Mouse (Mus musculus) liver, adult 2 months (tissue): Measurements from ENCODE around the gene Rgs4. TPM values are rescaled to one million over a fixed set of nuclear protein-coding genes. Genes with fewer than 3 reads are reported as not detected.

Experiments
- DNase-seq: peaks from one replicate; pipeline ENCODE4 v3.0.0-alpha.2; 2011; ENCODE audit warnings: low read depth, low spot score; ENCODE audit errors: extremely low read depth
- H3K27ac ChIP-seq: fragments of 200-500 bp; replicated peaks from 2 replicates; pipeline ENCODE4 v1.5.1; 2012; ENCODE audit warnings: low read depth, mild to moderate bottlenecking, control low read depth, inconsistent platforms, low read length; ENCODE audit not compliant: insufficient read depth
- H3K27me3 ChIP-seq: fragments of 200-500 bp; 2 replicates; pipeline ENCODE4 v1.6.1; 2012; ENCODE audit warnings: mild to moderate bottlenecking, moderate library complexity, low read length, inconsistent platforms; ENCODE audit not compliant: control insufficient read depth, insufficient read depth
- H3K36me3 ChIP-seq: fragments of 200-500 bp; 2 replicates; pipeline ENCODE4 v1.6.1; 2012; ENCODE audit warnings: low read length, inconsistent platforms; ENCODE audit not compliant: control insufficient read depth, insufficient read depth
- H3K4me1 ChIP-seq: fragments of 200-500 bp; 2 replicates; pipeline ENCODE4 v1.6.1; 2011; ENCODE audit warnings: low read length; ENCODE audit not compliant: control insufficient read depth, insufficient read depth
- H3K4me3 ChIP-seq: fragments of 200-500 bp; 2 replicates; pipeline ENCODE4 v1.5.1; 2011; ENCODE audit warnings: low read depth, mild to moderate bottlenecking, control low read depth, low read length, moderate library complexity; ENCODE audit not compliant: insufficient read depth
- H3K79me2 ChIP-seq: fragments of 200-500 bp; 2 replicates; pipeline ENCODE4 v1.6.1; 2012; ENCODE audit warnings: inconsistent platforms, mild to moderate bottlenecking, low read length, moderate library complexity; ENCODE audit not compliant: control insufficient read depth, insufficient read depth
- H3K9ac ChIP-seq: fragments of 200-500 bp; 2 replicates; pipeline ENCODE4 v1.6.1; 2012; ENCODE audit warnings: low read depth, mild to moderate bottlenecking, control low read depth, inconsistent platforms, low read length
- CTCF ChIP-seq: fragments of 200-500 bp; IDR thresholded peaks from 2 replicates; pipeline ENCODE4 v1.5.1; 2011; ENCODE audit warnings: low read depth, low read length, control low read depth
- POLR2A ChIP-seq: fragments of 200-500 bp; IDR thresholded peaks from 2 replicates; pipeline ENCODE4 v1.6.1; 2011; ENCODE audit warnings: low read length, control low read depth; ENCODE audit not compliant: insufficient read depth; ENCODE audit errors: extremely low read depth
- WGBS: fragments of 180-500 bp; shearing (Covaris S2); methylation state at CpG from one replicate; pipeline ENCODE4 v1.1.7; 2018; 5-methylcytosine and 5-hydroxymethylcytosine counted together
- polyA plus RNA-seq: library from polyadenylated mRNA; depleted of rRNA; stranded (reverse); fragments of >200 nt; gene quantifications from 2 replicates; pipeline ENCODE4 v1.2.3, GENCODE M21; 2012
- total RNA-seq: library from RNA; depleted of rRNA; stranded (reverse); fragments of >200 nt; gene quantifications from 2 replicates; pipeline ENCODE4 v1.2.3, GENCODE M21; 2014

The Rgs4 gene
- total and polyA plus RNA-seq, 2 experiments: 0.51 to 1.3 TPM

- H3K4me1 ChIP-seq: no peaks in the 10 kb centered on the region
- no peaks in the 10 kb centered on the region for H3K36me3 ChIP-seq
- no peak for TF ChIP-seq CTCF
- TF ChIP-seq POLR2A: no peak
- H3K27me3 ChIP-seq: no peaks in the 10 kb centered on the region
- no peak overlapping the region for H3K27ac ChIP-seq
- H3K79me2 ChIP-seq: no peaks in the 10 kb centered on the region
- H3K9ac ChIP-seq: no peak overlapping the region
- no peak overlapping the region for H3K4me3 ChIP-seq
- DNase-seq: peak; percentile 12
- 74% methylated on average over 6 of the region's 6 CpGs for WGBS
Measured at GRCm38 (mm10) chr1:169737231-169737630, 10.2 kb downstream of the Rgs4 start.

DNA sequence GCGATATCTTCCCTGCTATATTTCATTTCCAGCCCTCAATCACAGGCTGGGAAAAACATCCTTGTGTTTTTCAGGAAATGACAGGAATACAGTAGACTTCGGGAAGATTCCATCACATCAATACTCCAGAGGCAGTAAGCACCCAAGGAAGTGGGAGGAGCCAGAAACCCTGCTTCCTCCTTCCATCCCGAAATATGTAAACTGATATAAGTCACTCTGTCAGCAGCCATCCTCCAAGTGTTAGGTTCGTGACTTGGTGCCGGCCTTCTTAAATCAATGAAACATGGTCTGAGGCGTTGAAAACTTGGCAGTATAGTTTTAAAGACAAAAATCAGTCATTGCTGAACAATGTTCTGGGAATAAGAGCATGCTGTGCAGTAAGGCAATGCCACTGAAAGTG lies 11.3 kb downstream of the Rgs4 start:
- no peaks in the 10 kb centered on the region for H3K36me3 ChIP-seq
- no peak for TF ChIP-seq CTCF
- no peak for TF ChIP-seq POLR2A
- H3K27me3 ChIP-seq: no peaks in the 10 kb centered on the region
- no peak overlapping the region for H3K27ac ChIP-seq
- 70% methylated on average over 6 of the region's 6 CpGs for WGBS
- no peak overlapping the region for H3K9ac ChIP-seq
- no peaks in the 10 kb centered on the region for H3K4me1 ChIP-seq
- H3K79me2 ChIP-seq: no peaks in the 10 kb centered on the region
- no peak for DNase-seq
- no peak overlapping the region for H3K4me3 ChIP-seq

DNA sequence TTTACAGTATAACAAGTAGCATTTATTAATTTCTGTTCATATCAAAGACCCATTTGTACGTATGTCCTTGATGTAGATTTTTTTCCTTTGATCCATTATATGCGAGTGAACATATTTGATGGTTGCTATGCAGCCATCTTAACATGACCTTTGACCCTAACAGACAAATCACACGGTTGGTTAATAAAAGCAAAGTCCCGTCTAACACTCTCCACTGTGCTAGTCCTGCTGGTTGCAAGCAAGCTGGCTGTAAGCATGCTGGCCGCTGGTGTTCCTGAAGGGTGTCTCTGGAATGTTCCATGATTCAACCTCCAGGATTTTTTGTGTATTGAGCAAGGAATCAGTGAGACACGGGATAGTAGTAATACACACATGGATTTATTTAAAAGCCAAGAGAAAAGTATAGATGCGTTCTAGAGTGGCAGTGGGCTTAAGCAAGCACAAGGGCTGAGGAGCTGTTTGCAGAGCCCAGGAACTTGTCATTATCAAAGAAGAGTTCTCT lies 16.8 kb downstream of the Rgs4 start:
- TF ChIP-seq POLR2A (no peak), CTCF (no peak)
- Histone ChIP-seq H3K27ac (no peak overlapping the region), H3K79me2 (no peaks in the 10 kb centered on the region), H3K4me1 (no peaks in the 10 kb centered on the region), H3K27me3 (no peaks in the 10 kb centered on the region), H3K9ac (no peak overlapping the region), H3K36me3 (no peaks in the 10 kb centered on the region), H3K4me3 (no peak overlapping the region)
- no peak for DNase-seq
- 71% methylated on average over 7 of the region's 7 CpGs for WGBS

DNA sequence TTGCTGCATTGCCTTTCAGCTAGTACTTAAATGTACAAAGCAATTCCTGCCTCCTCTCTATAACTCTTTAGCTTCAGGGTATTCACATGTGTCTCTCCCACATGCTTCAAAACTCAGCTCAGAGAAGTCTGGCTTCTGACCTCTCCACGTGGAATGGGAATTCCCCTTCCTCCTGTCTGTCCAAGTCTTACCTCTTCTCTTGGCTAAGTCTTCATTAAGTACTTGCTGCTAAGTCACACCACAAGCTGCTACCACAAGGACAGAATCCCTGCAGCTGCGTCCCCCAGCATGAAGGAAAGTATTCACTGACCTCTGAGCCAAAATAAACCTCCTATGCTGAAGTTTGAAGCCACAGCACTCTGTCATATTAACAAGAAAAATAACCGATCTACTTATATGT lies 21.1 kb downstream of the Rgs4 start:
- H3K27me3 ChIP-seq: no peaks in the 10 kb centered on the region
- no peaks in the 10 kb centered on the region for H3K79me2 ChIP-seq
- no peak overlapping the region for H3K9ac ChIP-seq
- no peak overlapping the region for H3K4me3 ChIP-seq
- WGBS: 72% methylated on average over 3 of the region's 3 CpGs
- H3K27ac ChIP-seq: no peak overlapping the region
- no peaks in the 10 kb centered on the region for H3K4me1 ChIP-seq
- DNase-seq: no peak
- H3K36me3 ChIP-seq: no peaks in the 10 kb centered on the region
- TF ChIP-seq CTCF: no peak
- TF ChIP-seq POLR2A: no peak

DNA sequence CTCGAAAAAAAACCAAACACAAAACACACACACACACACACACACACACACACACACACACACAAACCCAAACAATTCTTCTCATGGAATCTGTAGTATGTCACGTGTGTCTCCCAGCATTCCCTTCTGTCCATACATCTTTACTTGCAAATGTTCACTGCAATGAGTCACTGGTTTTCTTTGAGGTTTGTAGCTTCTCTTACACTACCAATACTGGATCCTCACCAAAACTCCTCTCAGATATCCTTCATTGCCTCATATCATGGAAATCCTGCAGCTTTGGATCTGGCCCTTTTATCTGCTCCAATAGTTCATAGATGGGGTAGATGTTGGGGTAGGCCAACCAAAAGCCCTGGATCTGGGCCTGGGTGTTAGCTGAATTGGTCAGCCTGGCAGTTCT lies 25.6 kb downstream of the Rgs4 start:
- 68% methylated on average over 2 of the region's 2 CpGs for WGBS
- Histone ChIP-seq H3K9ac (no peak overlapping the region), H3K4me1 (no peaks in the 10 kb centered on the region), H3K36me3 (no peaks in the 10 kb centered on the region), H3K27me3 (no peaks in the 10 kb centered on the region), H3K79me2 (no peaks in the 10 kb centered on the region), H3K4me3 (no peak overlapping the region), H3K27ac (no peak overlapping the region)
- TF ChIP-seq CTCF: no peak
- TF ChIP-seq POLR2A: no peak
- DNase-seq: no peak

DNA sequence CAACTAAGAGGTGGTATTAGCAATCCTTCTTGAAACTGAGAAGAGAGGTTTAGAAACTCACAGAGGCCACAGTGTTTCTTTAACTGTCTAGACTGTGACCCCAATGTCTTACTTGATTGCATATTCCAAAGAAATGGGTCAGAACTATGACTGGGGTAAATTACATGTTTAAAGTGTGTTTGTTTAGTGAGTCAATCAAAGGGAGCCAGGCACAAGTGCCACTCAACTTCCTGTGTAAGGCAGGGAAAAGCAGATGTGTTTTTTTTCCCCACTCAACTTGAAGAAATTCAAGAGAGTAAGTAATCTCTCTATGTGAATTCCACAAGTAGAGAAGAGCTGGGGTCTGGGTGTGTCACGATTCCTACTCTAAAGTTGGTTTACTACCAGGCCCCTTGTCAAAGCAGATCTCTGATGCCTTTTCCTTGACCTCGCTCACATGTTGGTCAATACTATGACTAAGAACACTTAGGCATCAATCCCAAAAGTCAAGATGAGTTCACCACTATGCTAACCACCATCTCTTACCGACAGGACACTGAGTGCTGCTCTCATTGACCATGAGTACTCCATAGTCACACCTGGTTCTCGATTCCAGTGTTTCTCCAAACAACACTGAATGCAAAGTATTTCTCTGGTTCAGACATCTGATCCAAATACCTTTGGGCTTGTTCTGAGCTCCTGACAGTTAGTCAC lies 42.9 kb downstream of the Rgs4 start:
- no peak overlapping the region for H3K9ac ChIP-seq
- no peaks in the 10 kb centered on the region for H3K4me1 ChIP-seq
- no peak overlapping the region for H3K4me3 ChIP-seq
- no peaks in the 10 kb centered on the region for H3K27me3 ChIP-seq
- 84% methylated on average over 4 of the region's 4 CpGs for WGBS
- H3K79me2 ChIP-seq: no peaks in the 10 kb centered on the region
- H3K36me3 ChIP-seq: no peaks in the 10 kb centered on the region
- no peak overlapping the region for H3K27ac ChIP-seq
- TF ChIP-seq POLR2A (no peak), CTCF (no peak)
- no peak for DNase-seq
